Mouse (Mus musculus) liver, embryonic 11.5 days (tissue): Measurements from ENCODE around the gene Tspan13. TPM values are rescaled to one million over a fixed set of nuclear protein-coding genes. Genes with fewer than 3 reads are reported as not detected.

Experiments
- ATAC-seq: fragments of 200-750 bp; cut with Nextera tagmentation; replicated peaks from 2 replicates; pipeline ENCODE4 v1.8.0; 2017; ENCODE audit warnings: moderate number of reproducible peaks, mild to moderate bottlenecking, moderate TSS enrichment, moderate library complexity; ENCODE audit not compliant: low FRiP score
- DNase-seq: peaks from one replicate; pipeline ENCODE4 v3.0.0-alpha.2; 2017; ENCODE audit warnings: low spot score
- H3K27ac ChIP-seq: fragments of 300-500 bp; sonication (generic); 2 replicates; pipeline ENCODE4 v1.5.1; 2014; ENCODE audit warnings: mild to moderate bottlenecking, low read depth, low read length, control low read depth
- H3K27me3 ChIP-seq: fragments of 300-500 bp; sonication (generic); replicated peaks from 2 replicates; pipeline ENCODE4 v1.6.1; 2014; ENCODE audit warnings: low read length, mixed read lengths; ENCODE audit not compliant: control insufficient read depth, insufficient read depth
- H3K36me3 ChIP-seq: fragments of 300-500 bp; sonication (generic); 2 replicates; pipeline ENCODE4 v1.6.1; 2014; ENCODE audit warnings: mild to moderate bottlenecking, low read length, moderate library complexity, mixed read lengths; ENCODE audit not compliant: control insufficient read depth, insufficient read depth
- H3K4me1 ChIP-seq: fragments of 300-500 bp; sonication (generic); replicated peaks from 2 replicates; pipeline ENCODE4 v1.6.1; 2014; ENCODE audit warnings: low read length, mixed read lengths; ENCODE audit not compliant: control insufficient read depth, insufficient read depth
- H3K4me2 ChIP-seq: fragments of 300-500 bp; sonication (generic); 2 replicates; pipeline ENCODE4 v1.6.1; 2014; ENCODE audit warnings: mild to moderate bottlenecking, control low read depth, moderate library complexity
- H3K4me3 ChIP-seq: fragments of 300-500 bp; sonication (generic); 2 replicates; pipeline ENCODE4 v1.5.1; 2014; ENCODE audit warnings: low read depth, low read length, control low read depth
- H3K9ac ChIP-seq: fragments of 300-500 bp; sonication (generic); 2 replicates; pipeline ENCODE4 v1.6.1; 2014; ENCODE audit warnings: low read depth, low read length, control low read depth
- H3K9me3 ChIP-seq: fragments of 300-500 bp; sonication (generic); 2 replicates; pipeline ENCODE4 v1.6.1; 2016; ENCODE audit warnings: low read length, inconsistent platforms, mixed read lengths; ENCODE audit not compliant: control insufficient read depth
- WGBS: fragments of 180-500 bp; shearing (Covaris S2); extraction: QIAGEN DNeasy Blood & Tissue Kit; methylation state at CpG from one replicate; pipeline ENCODE4 v1.1.7; 2014; 5-methylcytosine and 5-hydroxymethylcytosine counted together
- polyA plus RNA-seq: library from polyadenylated mRNA; unstranded; fragments of >200 nt; fragmentation: Nextera tagmentation; extraction: Ambion mirVana; gene quantifications from 2 replicates; pipeline ENCODE4 v1.2.1, GENCODE M21; 2014

The Tspan13 gene
- polyA plus RNA-seq, 1 experiment from 2014 or later = 45.5 TPM

DNA sequence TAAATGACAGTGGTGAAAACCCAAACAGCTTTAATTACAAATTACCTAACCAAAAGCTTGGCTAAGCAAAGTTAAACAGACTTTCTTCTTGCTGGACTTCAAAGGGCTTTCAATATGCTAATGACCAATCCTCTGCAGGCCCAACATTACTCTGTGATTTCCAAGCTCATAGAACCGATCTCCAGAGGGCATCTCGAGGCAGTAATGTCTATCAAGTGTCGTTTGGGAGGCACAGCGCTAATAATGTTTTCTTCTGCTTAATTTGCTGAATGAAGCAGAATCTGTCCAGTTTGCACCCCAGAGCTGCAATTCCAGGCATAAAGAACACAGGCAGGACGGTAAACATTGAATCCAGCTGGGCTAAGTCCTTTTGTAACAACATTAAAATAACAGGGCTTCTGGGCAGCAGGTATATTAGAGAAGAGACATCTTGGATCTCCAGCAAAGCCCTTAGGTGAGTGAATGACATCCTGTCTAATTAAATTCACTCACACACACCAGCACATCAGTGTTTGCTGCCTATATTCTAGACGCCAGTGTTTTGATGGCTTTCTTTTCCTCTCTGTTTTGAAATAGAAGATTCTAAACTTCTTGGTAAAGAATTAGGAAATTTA, 64.6 kb downstream of the Tspan13 start:
- H3K4me1 ChIP-seq = peaks cover 7% of the 10 kb centered on the region
- no peaks in the 10 kb centered on the region for H3K9me3 ChIP-seq
- no peaks in the 10 kb centered on the region for H3K27me3 ChIP-seq
- no peaks in the 10 kb centered on the region for H3K36me3 ChIP-seq
- H3K4me2 ChIP-seq = no peak overlapping the region
- no peak overlapping the region for H3K27ac ChIP-seq
- H3K4me3 ChIP-seq = no peak overlapping the region
- no peak overlapping the region for H3K9ac ChIP-seq
- no peak for DNase-seq
- no peak for ATAC-seq
- 60% methylated on average over 6 of the region's 6 CpGs for WGBS

DNA sequence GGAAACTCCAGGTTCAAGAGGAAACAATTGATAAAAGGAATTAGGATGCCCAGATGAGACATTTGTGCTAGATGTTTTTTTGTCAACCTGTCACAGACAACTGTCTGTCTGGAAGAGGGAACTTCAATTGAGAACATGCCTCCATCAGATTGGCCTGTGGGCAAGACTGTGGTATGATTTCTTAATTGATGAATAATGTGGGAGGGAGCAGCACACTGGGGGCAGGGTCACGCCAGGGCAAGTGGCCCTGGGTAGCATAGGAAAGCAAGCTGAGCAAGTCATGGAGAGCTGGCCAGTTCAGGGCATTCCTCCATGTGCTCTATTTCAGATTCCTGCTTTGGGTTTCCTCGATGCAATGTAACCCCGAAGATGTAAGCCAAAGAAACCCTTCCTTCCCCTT, 66.4 kb downstream of the Tspan13 start:
- DNase-seq (no peak), ATAC-seq (no peak)
- Histone ChIP-seq H3K9me3 (no peaks in the 10 kb centered on the region), H3K27ac (no peak overlapping the region), H3K9ac (no peak overlapping the region), H3K4me2 (no peak overlapping the region), H3K4me1 (no peaks in the 10 kb centered on the region), H3K36me3 (no peaks in the 10 kb centered on the region), H3K27me3 (no peaks in the 10 kb centered on the region), H3K4me3 (no peak overlapping the region)
- 57% methylated on average over 3 of the region's 3 CpGs for WGBS

DNA sequence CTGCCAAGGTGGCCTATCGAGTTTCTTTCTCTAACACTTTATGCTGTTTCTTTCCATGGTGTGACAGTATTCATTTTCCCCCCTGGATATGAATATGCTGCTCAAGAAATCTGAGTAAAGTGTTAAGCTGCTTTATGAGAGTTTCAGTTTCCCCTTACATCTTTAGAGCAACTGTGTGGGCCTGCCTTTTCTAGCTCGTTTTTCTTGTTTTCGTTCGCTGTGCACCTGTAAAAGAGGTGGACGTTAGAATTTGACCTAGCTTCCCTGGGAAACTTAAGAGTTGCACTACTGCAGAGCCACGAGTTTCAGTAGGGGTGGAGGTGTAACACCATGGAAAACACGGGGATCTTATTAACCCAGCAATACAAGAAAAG, 75.5 kb downstream of the Tspan13 start:
- H3K36me3 ChIP-seq = no peaks in the 10 kb centered on the region
- H3K27me3 ChIP-seq = no peaks in the 10 kb centered on the region
- H3K9me3 ChIP-seq = no peaks in the 10 kb centered on the region
- no peak overlapping the region for H3K4me3 ChIP-seq
- peaks cover 4% of the 10 kb centered on the region for H3K4me1 ChIP-seq
- DNase-seq (no peak), ATAC-seq (no peak)
- H3K9ac ChIP-seq = no peak overlapping the region
- no peak overlapping the region for H3K4me2 ChIP-seq
- no peak overlapping the region for H3K27ac ChIP-seq
- WGBS = 68% methylated on average over 7 of the region's 7 CpGs

DNA sequence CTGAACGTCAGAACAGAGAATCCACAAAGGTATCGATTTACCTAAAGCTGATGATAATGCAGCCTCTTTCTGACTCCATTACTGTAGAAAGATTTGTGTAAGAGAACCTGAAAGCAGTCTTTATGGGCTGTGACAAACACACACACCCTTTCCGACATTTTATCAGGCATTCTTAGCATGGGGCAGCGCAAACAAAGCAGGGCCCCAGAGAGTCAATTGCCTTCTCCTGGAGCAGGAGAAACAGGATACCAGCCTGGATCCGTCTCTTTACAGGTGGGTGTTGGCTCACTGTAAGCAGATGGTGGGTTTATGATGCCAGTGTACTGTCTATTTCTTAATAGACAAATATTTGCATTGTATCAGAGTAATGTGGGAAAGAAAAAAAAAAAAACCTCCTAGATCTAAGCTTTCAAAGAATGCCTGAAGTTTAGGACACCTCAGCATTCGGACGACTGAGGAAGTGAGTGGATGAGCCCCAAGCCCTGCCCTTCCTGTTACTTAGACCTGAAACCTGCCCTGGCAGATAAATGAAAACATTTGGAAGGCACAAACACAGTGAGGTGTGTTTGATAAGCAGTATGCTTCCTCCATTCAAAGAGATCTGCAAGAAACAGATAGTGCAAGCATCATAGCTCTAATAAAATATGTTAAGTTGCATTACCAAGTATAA, 76.1 kb downstream of the Tspan13 start:
- Histone ChIP-seq H3K9ac (no peak overlapping the region), H3K4me1 (peaks cover 4% of the 10 kb centered on the region), H3K9me3 (no peaks in the 10 kb centered on the region), H3K4me2 (peak overlapping the region; percentile 37; the same call in 1 of the 2 replicates), H3K4me3 (no peak overlapping the region), H3K36me3 (no peaks in the 10 kb centered on the region), H3K27ac (no peak overlapping the region), H3K27me3 (no peaks in the 10 kb centered on the region)
- DNase-seq = no peak
- 41% methylated on average over 7 of the region's 7 CpGs for WGBS
- ATAC-seq = peak; percentile 82

Other genes starting within 250 kb of the Tspan13 start
- gene Agr3, start 116.9 kb downstream of the Tspan13 start, polyA plus RNA-seq = not detected in 2 replicates
- gene Agr2, start 49.6 kb downstream of the Tspan13 start, polyA plus RNA-seq = 0.22 and 0.25 TPM in 2 replicates
- 24.2 TPM in 2 replicates for gene Ankmy2, start 114.6 kb upstream of the Tspan13 start, polyA plus RNA-seq
- 181 and 200 TPM in 2 replicates for gene Bzw2, start 115.6 kb upstream of the Tspan13 start, polyA plus RNA-seq
- not detected in 2 replicates for gene Lrrc72, start 210.9 kb upstream of the Tspan13 start, polyA plus RNA-seq